Mouse (Mus musculus) hindbrain, embryonic 14.5 days (tissue): Measurements from ENCODE around the gene Plin3. TPM values are rescaled to one million over a fixed set of nuclear protein-coding genes. Genes with fewer than 3 reads are reported as not detected.

Experiments used
- ATAC-seq: fragments of 200-750 bp; cut with Nextera tagmentation; 2 replicates; pipeline ENCODE4 v1.8.0; 2017; ENCODE audit warnings: moderate number of reproducible peaks, mild to moderate bottlenecking, moderate TSS enrichment, moderate library complexity; ENCODE audit not compliant: low FRiP score
- DNase-seq: peaks from one replicate; pipeline ENCODE4 v3.0.0-alpha.2; 2015; ENCODE audit warnings: low spot score
- H3K27ac ChIP-seq: fragments of 300-500 bp; sonication (generic); 2 replicates; pipeline ENCODE4 v1.5.1; 2014; ENCODE audit warnings: mild to moderate bottlenecking, moderate library complexity
- H3K27me3 ChIP-seq: fragments of 300-500 bp; sonication (generic); 2 replicates; pipeline ENCODE4 v1.6.1; 2014; ENCODE audit warnings: mild to moderate bottlenecking, low read length, mixed read lengths; ENCODE audit not compliant: control insufficient read depth, insufficient read depth
- H3K36me3 ChIP-seq: fragments of 300-500 bp; sonication (generic); replicated peaks from 2 replicates; pipeline ENCODE4 v1.6.1; 2014; ENCODE audit not compliant: control insufficient read depth, insufficient read depth
- H3K4me1 ChIP-seq: fragments of 300-500 bp; sonication (generic); replicated peaks from 2 replicates; pipeline ENCODE4 v1.6.1; 2014; ENCODE audit warnings: antibody characterized with exemption, low read length, mixed read lengths; ENCODE audit not compliant: control insufficient read depth, insufficient read depth
- H3K4me2 ChIP-seq: fragments of 300-500 bp; sonication (generic); replicated peaks from 2 replicates; pipeline ENCODE4 v1.6.1; 2014; ENCODE audit warnings: mild to moderate bottlenecking, moderate library complexity
- H3K4me3 ChIP-seq: fragments of 300-500 bp; sonication (generic); replicated peaks from 2 replicates; pipeline ENCODE4 v1.5.1; 2014; ENCODE audit warnings: mild to moderate bottlenecking, low read length
- H3K9ac ChIP-seq: fragments of 300-500 bp; sonication (generic); 2 replicates; pipeline ENCODE4 v1.6.1; 2014
- H3K9me3 ChIP-seq: fragments of 300-500 bp; sonication (generic); 2 replicates; pipeline ENCODE4 v1.6.1; 2016; ENCODE audit warnings: low read length; ENCODE audit not compliant: control insufficient read depth
- WGBS: fragments of 180-500 bp; shearing (Covaris S2); extraction: QIAGEN DNeasy Blood & Tissue Kit; methylation state at CpG from one replicate; pipeline ENCODE4 v1.1.7; 2014; 5-methylcytosine and 5-hydroxymethylcytosine counted together
- polyA plus RNA-seq: library from polyadenylated mRNA; unstranded; fragments of >200 nt; fragmentation: Nextera tagmentation; extraction: Ambion mirVana; gene quantifications from 2 replicates; pipeline ENCODE4 v1.2.1, GENCODE M21; 2014

Plin3 gene
- polyA plus RNA-seq, 1 experiment from 2014 or later = 16.4 TPM

DNA sequence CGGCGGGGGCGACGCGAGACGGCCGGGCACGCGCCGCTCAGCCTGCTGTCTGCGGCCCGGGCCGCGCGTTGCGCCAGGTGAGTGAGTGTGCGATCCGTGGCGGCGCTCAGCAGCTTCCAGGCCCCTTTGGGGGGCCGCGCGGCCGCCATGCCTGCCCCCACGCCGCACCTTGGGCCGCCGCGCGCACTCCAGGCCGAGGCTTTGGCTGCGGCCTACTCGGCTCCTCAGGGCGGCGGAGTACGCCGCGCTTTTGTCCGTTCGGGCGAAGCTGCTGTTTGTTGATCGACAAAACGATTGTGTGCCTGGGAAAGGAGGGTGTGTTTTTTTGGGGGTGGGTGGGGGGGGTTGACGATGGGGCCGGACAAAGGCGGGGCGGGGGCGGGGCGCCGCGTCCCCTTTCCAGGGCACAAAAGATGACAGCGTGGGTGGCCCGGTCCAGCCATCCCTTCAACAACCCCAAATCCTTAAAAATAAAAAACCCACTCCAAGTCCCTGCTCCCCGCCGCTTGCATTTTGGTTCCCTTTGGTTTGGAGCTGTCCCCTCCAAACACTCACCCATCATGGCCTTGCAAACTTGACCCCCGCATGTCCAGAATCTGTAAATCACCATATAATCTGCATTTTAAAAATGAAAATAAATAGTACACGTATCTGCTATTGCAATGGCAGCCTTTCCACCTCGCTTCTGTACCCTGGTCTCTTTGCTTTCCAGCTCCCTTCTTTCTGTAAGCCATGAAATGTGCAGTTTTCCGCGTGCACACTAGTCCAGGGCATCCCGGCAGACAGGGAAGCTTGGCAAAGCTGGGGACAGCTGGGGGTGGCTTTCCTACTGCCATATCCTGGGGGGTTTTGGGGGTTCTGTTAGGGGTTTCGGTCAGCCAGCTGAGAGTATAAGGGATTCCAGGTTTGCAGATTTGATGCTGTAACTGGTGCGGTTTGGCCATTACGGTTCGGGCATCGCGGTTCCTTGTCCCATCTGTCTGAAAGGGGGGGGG is 33.8 kb upstream of the Plin3 start:
- Histone ChIP-seq H3K27ac (peak overlapping the region; percentile 96), H3K36me3 (no peaks in the 10 kb centered on the region), H3K4me3 (peak overlapping the region; percentile 96), H3K27me3 (no peaks in the 10 kb centered on the region), H3K9me3 (no peaks in the 10 kb centered on the region), H3K4me2 (peak overlapping the region; percentile 88), H3K4me1 (peaks cover 21% of the 10 kb centered on the region), H3K9ac (peak overlapping the region; percentile 96)
- WGBS = 2% methylated on average over 58 of the region's 67 CpGs
- DNase-seq = no peak
- ATAC-seq = peak; percentile 49

DNA sequence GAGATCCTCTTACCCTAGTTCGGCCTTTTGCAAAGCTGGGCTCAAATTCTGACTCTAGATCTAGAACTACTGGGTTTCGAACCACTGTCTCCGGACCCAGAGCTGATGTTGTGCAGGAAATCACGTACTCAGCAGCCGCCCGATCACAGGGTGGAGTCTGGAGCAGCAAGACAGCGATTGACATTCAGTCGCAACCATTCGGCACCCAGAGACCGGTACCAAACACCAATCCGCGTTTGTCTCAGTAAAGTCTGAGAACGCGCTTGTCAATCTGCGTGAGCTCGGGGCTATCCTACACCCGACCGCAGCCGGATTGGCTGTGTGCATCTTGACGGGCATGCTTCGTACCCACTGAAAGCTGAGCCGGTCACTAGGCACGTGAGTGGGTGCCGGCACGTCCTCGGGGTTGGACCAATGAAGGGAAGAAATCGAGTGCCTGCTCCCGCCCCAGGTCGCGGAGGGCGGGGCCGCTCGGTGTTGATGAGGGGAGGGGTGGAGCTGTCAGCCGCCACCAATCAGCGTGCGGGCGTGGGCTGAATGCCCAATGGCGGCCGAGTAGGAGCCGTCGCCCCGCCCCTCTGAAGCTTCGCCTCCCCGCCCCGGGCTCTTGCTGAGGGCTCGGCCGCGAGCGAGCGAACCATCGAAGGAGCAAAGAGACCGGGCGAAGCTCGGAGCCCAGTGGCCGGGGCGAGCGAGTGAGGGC is 32.9 kb upstream of the Plin3 start, which contains the start of gene Kdm4b:
TSS of gene Kdm4b (plus strand) at position 613 of the 703 bp plus-strand sequence.
- H3K36me3 ChIP-seq = no peaks in the 10 kb centered on the region

DNA sequence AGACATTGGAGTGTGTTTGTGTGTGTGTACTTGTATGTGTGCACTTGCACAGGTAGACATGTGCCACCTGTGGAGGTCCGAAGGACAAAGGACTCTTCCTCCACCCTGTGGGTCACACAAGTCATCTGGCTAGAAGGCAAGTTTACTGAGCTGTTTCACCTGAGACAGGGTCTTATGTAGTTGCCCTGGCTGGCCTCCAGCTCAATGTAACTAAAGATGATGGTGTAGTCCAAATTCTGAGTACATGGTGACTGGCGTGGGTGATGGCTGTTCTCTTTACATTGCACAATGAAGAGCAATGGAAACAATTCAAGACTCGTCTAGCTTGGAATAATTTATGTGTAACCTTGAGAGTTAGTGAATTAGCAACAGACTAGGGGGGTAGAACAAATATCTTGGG is 31.7 kb upstream of the Plin3 start:
- 67% methylated on average over 3 of the region's 3 CpGs for WGBS
- no peak for DNase-seq
- Histone ChIP-seq H3K9ac (no peak overlapping the region), H3K27me3 (no peaks in the 10 kb centered on the region), H3K4me3 (no peak overlapping the region), H3K27ac (no peak overlapping the region), H3K36me3 (no peaks in the 10 kb centered on the region), H3K4me2 (no peak overlapping the region), H3K9me3 (no peaks in the 10 kb centered on the region), H3K4me1 (peaks cover 17% of the 10 kb centered on the region)
- no peak for ATAC-seq

More for the DNA sequence above, 32.9 kb upstream of the Plin3 start, which contains the start of gene Kdm4b:
- Histone ChIP-seq H3K27ac (peak within 1 kb of the TSS; percentile 96), H3K9ac (peak within 1 kb of the TSS; percentile 96), H3K27me3 (no peaks in the 10 kb centered on the region), H3K4me1 (peaks cover 17% of the 10 kb centered on the region), H3K4me2 (peak within 1 kb of the TSS; percentile 88), H3K4me3 (peak within 1 kb of the TSS; percentile 96), H3K9me3 (no peaks in the 10 kb centered on the region)
- peak; percentile 97 for DNase-seq
- WGBS = under 1% methylated on average over 55 of the region's 57 CpGs
- peak; percentile 100 for ATAC-seq

DNA sequence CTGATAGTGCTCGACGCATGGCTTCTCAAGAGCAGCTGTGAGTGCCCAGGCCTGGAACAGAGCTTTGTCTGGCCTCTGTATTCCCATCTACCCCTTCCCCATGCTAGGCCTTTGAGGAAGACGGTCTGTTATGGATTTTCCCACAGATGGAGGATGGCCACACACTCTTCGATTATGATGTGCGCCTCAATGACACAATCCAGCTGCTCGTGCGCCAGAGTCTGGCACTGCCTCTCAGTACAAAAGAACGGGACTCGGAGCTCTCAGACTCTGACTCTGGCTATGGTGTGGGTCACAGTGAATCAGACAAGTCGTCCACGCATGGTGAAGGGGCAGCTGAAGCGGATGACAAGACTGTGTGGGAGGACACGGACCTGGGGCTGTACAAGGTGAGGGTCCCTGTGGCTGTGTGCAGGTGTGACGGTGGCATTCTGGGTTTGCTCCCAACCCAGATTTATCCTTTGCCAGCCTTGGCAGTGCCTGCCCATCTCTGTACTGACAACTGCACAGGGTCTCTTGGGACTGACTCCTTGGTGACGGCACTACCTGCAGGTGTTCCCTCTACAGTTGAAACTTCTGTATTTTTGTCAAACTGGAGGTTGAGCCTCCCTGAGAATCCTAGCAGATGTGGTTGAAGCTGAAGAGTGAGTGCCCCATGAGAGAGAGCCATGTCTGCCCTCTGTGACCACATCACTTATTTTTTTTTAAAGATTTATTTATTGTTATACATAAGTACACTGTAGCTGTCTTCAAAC is 16.7 kb upstream of the Plin3 start:
- ATAC-seq (no peak), DNase-seq (no peak)
- WGBS = 90% methylated on average over 15 of the region's 15 CpGs
- H3K36me3 ChIP-seq = no peaks in the 10 kb centered on the region
- H3K27me3 ChIP-seq = no peaks in the 10 kb centered on the region
- no peak overlapping the region for H3K27ac ChIP-seq
- H3K9me3 ChIP-seq = no peaks in the 10 kb centered on the region
- H3K4me3 ChIP-seq = no peak overlapping the region
- no peak overlapping the region for H3K9ac ChIP-seq
- no peak overlapping the region for H3K4me2 ChIP-seq
- H3K4me1 ChIP-seq = 0 out of 2 replicates have a peak, but pooled peaks cover 6% of the 10 kb centered on the region

DNA sequence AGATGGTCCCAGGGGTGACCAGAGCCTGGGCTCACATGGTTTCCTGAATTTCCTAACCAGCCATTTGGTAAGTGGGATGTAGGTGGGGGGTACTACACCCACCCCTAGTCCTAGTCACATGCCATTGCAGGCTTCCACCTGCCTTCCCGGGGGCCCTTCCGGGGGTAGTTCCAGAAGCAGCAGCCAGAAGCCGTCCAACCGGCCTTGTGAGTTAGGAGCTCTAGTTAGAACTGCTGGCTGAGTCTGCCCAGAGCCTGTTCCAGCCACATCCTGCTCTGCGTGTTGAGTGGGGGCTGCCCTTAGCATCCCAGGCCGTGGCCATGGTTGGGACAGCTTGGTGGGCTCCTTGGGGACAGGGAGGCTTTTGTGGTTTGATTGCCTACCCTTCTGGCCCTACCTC is 15.4 kb upstream of the Plin3 start:
- H3K9me3 ChIP-seq = no peaks in the 10 kb centered on the region
- H3K27ac ChIP-seq = no peak overlapping the region
- DNase-seq = no peak
- no peak for ATAC-seq
- no peaks in the 10 kb centered on the region; the same call in 1 of the 2 replicates for H3K27me3 ChIP-seq
- H3K4me3 ChIP-seq = no peak overlapping the region
- no peak overlapping the region for H3K9ac ChIP-seq
- H3K4me2 ChIP-seq = no peak overlapping the region
- WGBS = 83% methylated on average over 6 of the region's 6 CpGs
- peaks cover 7% of the 10 kb centered on the region; the same call in 1 of the 2 replicates for H3K4me1 ChIP-seq
- H3K36me3 ChIP-seq = no peaks in the 10 kb centered on the region

DNA sequence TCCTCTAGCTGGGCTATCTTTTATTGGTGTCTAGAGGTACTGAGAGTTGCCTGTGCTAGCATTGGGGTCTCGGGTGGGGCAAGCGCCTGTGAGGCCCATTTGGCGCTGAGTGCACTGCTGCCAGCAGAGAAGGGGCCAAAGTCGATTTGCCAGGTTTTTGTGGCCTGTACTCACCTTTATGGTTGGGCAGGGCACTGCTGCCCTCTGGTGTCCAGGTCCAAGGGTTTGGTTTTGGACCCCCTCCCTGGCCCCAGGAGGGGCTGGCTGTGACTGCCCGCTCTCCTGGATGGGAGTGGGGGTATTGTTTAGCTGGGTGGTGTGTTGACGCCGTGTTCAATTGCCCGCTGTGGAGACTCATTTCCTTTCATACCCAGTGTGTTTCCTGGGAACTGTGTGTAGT is 13.2 kb upstream of the Plin3 start:
- no peaks in the 10 kb centered on the region for H3K36me3 ChIP-seq
- H3K4me2 ChIP-seq = 0 out of 2 replicates have a peak overlapping the region, but pooled peaks have one; percentile 82
- WGBS = 64% methylated on average over 8 of the region's 8 CpGs
- ATAC-seq (no peak), DNase-seq (no peak)
- H3K4me1 ChIP-seq = peaks cover 7% of the 10 kb centered on the region; the same call in 1 of the 2 replicates
- H3K9me3 ChIP-seq = no peaks in the 10 kb centered on the region
- no peak overlapping the region for H3K27ac ChIP-seq
- no peaks in the 10 kb centered on the region; the same call in 1 of the 2 replicates for H3K27me3 ChIP-seq
- H3K4me3 ChIP-seq = no peak overlapping the region
- no peak overlapping the region for H3K9ac ChIP-seq

DNA sequence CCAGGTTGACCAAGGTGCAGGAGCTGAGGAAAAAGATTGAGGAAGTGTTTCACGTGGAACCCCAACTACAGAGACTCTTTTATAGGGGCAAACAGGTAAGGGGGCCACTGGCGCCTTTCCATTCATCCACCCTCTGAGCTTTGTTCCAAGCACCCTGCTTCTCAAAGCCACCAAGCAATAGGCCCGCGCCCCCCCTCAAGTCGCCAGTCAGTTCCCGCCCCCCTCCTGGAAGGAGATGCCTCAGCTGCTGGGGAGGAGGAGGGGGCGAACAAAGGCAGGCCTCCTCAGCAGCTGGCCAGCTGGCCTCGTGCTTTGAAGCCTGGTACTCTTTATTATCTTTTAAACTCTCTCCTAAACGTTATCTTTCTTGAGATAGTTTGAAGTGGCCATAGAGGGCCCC is 12.5 kb upstream of the Plin3 start:
- Histone ChIP-seq H3K9ac (no peak overlapping the region), H3K27ac (no peak overlapping the region), H3K36me3 (no peaks in the 10 kb centered on the region), H3K9me3 (no peaks in the 10 kb centered on the region), H3K27me3 (no peaks in the 10 kb centered on the region; the same call in 1 of the 2 replicates), H3K4me3 (peak overlapping the region; percentile 80), H3K4me2 (peak overlapping the region; percentile 82), H3K4me1 (peaks cover 7% of the 10 kb centered on the region; the same call in 1 of the 2 replicates)
- 39% methylated on average over 9 of the region's 9 CpGs for WGBS
- ATAC-seq (no peak), DNase-seq (no peak)

DNA sequence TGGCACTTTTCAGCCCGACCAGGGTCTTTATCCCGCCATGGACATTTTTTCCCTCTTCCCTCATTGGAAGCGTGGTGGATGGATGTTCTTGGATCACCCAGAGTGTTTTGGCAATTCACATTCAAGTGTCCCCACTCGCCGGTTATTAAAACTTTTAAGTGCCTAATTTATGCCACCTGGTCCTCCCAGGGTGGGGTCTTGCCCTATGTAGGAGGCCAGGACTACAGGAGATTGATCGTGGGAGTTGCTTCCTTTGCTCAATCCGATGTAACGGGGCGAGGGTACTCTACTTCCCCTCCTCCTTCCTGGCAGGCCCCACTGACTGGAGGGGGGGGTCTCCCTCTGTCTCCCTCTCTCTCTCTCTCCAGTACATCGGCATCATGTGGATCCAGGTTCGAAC is 12.0 kb upstream of the Plin3 start:
- Histone ChIP-seq H3K36me3 (no peaks in the 10 kb centered on the region), H3K27me3 (no peaks in the 10 kb centered on the region; the same call in 1 of the 2 replicates), H3K9ac (peak overlapping the region; percentile 61; the same call in 1 of the 2 replicates), H3K4me1 (peaks cover 7% of the 10 kb centered on the region; the same call in 1 of the 2 replicates), H3K4me3 (peak overlapping the region; percentile 80), H3K4me2 (peak overlapping the region; percentile 82), H3K9me3 (no peaks in the 10 kb centered on the region), H3K27ac (no peak overlapping the region)
- DNase-seq (no peak), ATAC-seq (no peak)
- 15% methylated on average over 11 of the region's 11 CpGs for WGBS
